Mouse (Mus musculus) common myeloid progenitor, adult 5-6 weeks (primary cell): Measurements from ENCODE around the gene Bcl9. TPM values are rescaled to one million over a fixed set of nuclear protein-coding genes. Genes with fewer than 3 reads are reported as not detected.

Source experiments
- total RNA-seq: library from RNA; stranded (forward); fragments of 200-1000, 187-1606 nt; gene quantifications from 2 replicates; pipeline ENCODE4 v1.2.3, GENCODE M21; 2017

Gene Bcl9
- total RNA-seq, 1 experiment from 2014 or later, result 6.6 TPM

Other genes with a start within 250 kb of the Bcl9 start
- gene Acp6, start 139.1 kb downstream of the Bcl9 start, total RNA-seq, result 26.3 and 27.3 TPM in 2 replicates
- not detected in 2 replicates for gene Olfr1402, start 124.1 kb upstream of the Bcl9 start, total RNA-seq